Mouse (Mus musculus): ENCODE data around the gene Bean1. TPM values are rescaled to one million over a fixed set of nuclear protein-coding genes. Genes with fewer than 3 reads are reported as not detected.

The Bean1 gene
- polyA plus RNA-seq, 1 experiment from 2014 or later, result 4.3 TPM

DNA sequence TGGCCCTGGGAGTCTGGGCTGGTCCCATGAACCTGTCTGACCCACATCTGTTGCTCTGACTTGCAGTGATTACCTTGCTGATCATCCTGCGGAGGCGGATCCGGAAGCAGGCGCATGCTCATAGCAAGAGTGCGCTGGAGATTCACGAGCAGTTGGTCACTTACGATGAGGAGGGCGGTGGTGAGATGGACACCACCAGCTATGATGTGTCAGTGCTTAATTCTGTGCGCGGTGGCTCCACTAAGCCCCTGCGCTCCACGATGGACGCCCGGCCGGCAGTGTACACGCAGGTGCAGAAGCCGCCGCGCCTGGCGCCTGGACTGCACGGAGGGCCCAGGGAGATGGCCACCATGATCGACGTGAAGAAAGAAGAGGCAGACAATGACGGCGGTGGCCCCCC, 27.8 kb upstream of the Bean1 start:
- Histone ChIP-seq H3K9me3 (no peaks in the 10 kb centered on the region), H3K27me3 (replicated peaks) (no peaks in the 10 kb centered on the region), H3K27ac (no peak overlapping the region)

DNA sequence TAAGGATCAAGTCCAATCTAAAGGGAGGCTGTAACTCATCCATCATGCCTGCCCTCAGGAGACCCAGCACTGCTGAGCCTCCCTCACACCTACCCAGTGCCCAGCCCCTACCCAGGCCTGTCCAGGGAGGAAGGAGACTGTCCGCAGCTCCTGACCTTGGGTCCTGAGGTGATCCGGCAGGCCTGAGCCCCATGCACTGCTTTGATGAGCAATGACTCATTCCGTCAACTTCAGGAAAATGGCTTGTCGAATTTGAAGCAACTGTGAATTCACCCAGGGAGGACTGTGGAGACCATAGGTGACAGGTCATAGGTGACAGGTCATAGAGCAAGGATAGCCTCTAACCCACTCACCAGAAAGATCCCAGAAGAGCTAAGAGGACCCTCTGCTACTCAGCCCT, 26.9 kb upstream of the Bean1 start:
- Histone ChIP-seq H3K9me3 (no peaks in the 10 kb centered on the region), H3K9ac (no peak overlapping the region), H3K27ac (no peak overlapping the region), H3K36me3 (no peaks in the 10 kb centered on the region), H3K4me3 (no peak overlapping the region), H3K27me3 (replicated peaks) (no peaks in the 10 kb centered on the region), H3K4me1 (no peaks in the 10 kb centered on the region), H3K4me2 (replicated peaks) (no peak overlapping the region)
- ATAC-seq (ENCODE audit: low FRiP score, low read depth), result no peak
- WGBS, result 83% methylated on average over 4 of the region's 4 CpGs

More for the DNA sequence above, 27.8 kb upstream of the Bean1 start:
- H3K4me1 ChIP-seq, result no peaks in the 10 kb centered on the region
- 91% methylated on average over 25 of the region's 25 CpGs for WGBS
- no peaks in the 10 kb centered on the region for H3K36me3 ChIP-seq
- no peak overlapping the region for H3K4me2 ChIP-seq (replicated peaks)
- no peak for ATAC-seq (ENCODE audit: low FRiP score, low read depth)
- no peak overlapping the region for H3K9ac ChIP-seq
- no peak overlapping the region for H3K4me3 ChIP-seq

DNA sequence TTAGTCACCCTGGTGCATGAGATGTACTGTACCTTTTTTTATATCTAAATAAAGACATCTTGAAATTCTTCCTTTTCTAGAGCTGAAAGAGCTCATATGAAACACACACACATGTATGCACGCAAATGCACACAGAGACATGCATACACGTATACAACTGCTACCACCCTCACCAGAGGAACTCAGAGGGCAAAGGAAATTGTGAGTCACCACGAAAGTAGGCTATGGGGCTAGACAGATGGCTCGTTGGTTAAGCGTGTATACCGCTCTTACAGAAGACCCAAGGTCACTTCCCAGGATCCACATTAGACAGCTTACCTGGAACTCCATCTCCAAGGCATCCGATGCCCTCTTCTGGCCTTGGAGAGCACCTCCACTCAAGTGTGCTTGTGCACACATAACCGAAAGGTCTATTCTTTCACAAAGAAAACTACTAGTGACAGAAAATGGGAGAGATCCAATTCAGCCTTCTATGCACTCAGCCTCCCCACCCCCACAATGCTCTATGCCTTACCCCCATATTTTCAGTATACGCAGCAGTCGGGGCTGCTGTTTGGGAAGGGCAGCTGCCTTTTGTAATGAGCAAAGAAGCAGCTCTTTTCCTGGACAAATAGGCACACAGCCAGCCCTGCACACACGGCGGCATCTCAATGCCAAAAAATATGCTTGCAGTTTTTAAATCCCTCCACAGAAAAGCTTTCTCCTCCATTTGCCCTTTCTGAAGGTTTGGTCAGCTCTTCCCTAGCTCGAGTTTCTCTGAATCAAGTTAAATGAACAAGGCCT, 25.6 kb upstream of the Bean1 start:
- H3K9me3 ChIP-seq, result no peaks in the 10 kb centered on the region
- H3K9ac ChIP-seq, result no peak overlapping the region
- 84% methylated on average over 13 of the region's 13 CpGs for WGBS
- H3K4me3 ChIP-seq, result no peak overlapping the region
- H3K4me1 ChIP-seq, result no peaks in the 10 kb centered on the region
- no peaks in the 10 kb centered on the region for H3K27me3 ChIP-seq (replicated peaks)
- H3K27ac ChIP-seq, result no peak overlapping the region
- H3K4me2 ChIP-seq (replicated peaks), result no peak overlapping the region
- H3K36me3 ChIP-seq, result no peaks in the 10 kb centered on the region
- ATAC-seq (ENCODE audit: low FRiP score, low read depth), result no peak

DNA sequence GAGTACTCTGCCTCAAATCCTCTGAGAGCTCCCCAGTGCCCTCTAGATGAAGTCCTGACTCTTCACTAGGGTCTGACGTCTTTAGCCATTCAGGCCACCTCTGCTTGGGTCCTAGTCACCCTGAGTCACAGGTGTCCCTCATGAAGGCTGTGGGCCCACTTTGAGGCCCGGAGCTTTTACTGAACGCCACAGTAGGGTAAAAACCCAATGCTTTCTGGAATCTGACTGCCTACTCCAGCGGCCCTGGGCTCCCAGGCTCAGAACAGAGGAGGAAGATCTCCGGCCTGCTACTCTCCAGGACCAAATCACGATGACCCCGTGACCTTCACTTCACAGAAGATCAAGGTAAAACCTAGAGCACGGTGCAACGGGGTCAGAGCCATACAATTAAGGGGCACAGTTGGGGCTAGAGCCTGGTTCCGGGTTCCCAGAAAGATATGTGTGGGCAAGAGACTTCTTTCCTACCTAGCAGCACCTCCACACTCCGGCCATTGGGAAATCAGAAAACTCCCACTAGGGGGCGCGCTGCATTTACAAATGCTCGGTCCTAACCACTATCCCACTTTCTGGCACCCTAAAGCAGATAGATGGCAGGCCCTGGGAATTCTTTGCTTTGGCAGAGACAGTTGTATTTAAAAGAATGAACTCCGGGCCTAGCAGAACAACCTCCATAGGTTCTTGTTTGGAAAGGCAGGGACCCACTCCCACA, 24.1 kb upstream of the Bean1 start:
- no peak overlapping the region for H3K9ac ChIP-seq
- WGBS, result 31% methylated on average over 15 of the region's 15 CpGs
- H3K4me2 ChIP-seq (replicated peaks), result no peak overlapping the region
- H3K4me1 ChIP-seq, result no peaks in the 10 kb centered on the region
- H3K27me3 ChIP-seq (replicated peaks), result no peaks in the 10 kb centered on the region
- peak; percentile 85 for ATAC-seq (ENCODE audit: low FRiP score, low read depth)
- H3K27ac ChIP-seq, result no peak overlapping the region
- H3K36me3 ChIP-seq, result no peaks in the 10 kb centered on the region
- no peak overlapping the region for H3K4me3 ChIP-seq
- H3K9me3 ChIP-seq, result no peaks in the 10 kb centered on the region

DNA sequence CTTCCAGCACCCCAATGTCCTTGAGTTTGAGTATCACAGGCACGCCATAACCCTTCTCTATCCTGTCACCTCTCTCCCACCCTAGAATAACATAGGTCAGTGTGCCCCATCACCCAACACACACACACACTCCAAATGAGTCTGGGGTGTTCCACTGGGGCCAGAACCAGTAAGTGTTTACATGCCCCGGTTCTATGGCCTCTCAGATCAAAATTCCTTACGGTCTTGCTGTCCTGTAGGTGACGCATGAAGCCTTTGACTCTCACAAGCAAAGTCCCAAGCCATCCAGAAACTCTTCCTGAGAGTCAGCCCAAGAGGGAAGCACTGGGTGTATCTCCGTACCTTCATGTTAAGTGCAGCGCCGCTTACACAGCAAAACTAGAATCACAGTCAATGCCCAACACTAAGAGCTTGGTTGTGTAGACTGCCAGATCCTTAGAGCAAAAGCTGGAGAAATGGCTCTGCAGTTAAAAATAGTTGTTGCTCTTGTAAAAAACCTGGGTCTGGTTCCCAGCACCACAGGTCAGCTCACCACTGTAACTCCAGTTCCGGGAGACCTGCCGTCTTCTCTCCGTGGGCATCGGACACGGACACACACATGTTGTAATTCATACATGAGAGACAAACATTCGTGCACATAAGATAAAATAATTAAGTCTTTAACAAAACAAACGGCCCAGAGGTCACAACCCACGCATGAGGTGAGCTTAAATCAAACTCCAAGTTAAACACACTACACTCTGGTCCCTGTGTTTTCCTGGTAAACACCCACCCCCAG, 23.3 kb upstream of the Bean1 start:
- WGBS, result 86% methylated on average over 15 of the region's 15 CpGs
- Histone ChIP-seq H3K9me3 (no peaks in the 10 kb centered on the region), H3K4me1 (no peaks in the 10 kb centered on the region), H3K27ac (no peak overlapping the region), H3K4me3 (no peak overlapping the region), H3K9ac (no peak overlapping the region), H3K4me2 (replicated peaks) (no peak overlapping the region), H3K27me3 (replicated peaks) (no peaks in the 10 kb centered on the region), H3K36me3 (no peaks in the 10 kb centered on the region)
- ATAC-seq (ENCODE audit: low FRiP score, low read depth), result peak; percentile 34; the same call in 1 of the 2 replicates

DNA sequence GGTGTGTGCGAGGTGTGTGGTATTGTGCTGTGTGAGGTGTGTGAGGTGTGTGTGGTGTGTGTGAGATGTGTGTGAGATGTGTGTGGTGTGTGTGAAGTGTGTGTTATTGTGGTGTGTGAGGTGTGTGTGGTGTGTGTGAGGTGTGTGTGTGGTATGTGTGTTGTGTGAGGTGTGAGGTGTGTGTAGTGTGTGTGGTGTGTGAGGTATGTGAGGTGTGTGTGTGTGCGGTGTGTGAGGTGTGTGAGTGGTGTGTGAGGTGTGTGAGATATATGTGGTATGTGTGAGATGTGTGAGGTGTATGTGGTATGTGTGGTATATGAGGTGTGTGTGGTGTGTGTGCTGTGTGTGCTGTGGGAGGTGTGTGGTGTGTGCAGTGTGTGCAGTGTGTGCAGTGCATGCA, 22.3 kb upstream of the Bean1 start:
- no peaks in the 10 kb centered on the region for H3K36me3 ChIP-seq
- no peak overlapping the region for H3K27ac ChIP-seq
- H3K9ac ChIP-seq, result no peak overlapping the region
- no peaks in the 10 kb centered on the region for H3K9me3 ChIP-seq
- H3K4me2 ChIP-seq (replicated peaks), result no peak overlapping the region
- no peaks in the 10 kb centered on the region for H3K27me3 ChIP-seq (replicated peaks)
- ATAC-seq (ENCODE audit: low FRiP score, low read depth), result no peak
- H3K4me1 ChIP-seq, result no peaks in the 10 kb centered on the region
- 93% methylated on average over 2 of the region's 2 CpGs for WGBS
- H3K4me3 ChIP-seq, result no peak overlapping the region

DNA sequence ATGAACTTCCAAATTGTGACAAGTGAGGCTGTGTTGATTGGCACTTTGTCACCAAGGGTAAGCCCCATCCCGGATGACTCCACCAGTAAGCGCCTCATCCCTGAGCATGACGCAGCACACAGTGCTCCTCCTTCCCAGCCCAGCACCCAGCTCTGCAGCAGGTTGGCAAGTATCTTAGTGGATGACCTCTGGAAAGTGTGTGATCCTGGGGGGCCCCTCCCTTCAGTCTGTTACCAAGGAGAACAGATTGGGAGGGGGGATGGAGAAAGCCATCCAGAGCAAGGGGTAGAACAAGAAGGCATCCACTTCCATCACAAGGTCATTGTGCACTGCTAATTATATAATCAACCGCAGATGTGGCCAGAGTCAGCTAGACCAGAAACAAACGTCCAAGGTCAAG, 9.5 kb upstream of the Bean1 start:
- ATAC-seq (ENCODE audit: low FRiP score, low read depth), result no peak
- H3K9ac ChIP-seq, result no peak overlapping the region
- H3K27me3 ChIP-seq (replicated peaks), result no peaks in the 10 kb centered on the region
- no peaks in the 10 kb centered on the region for H3K4me1 ChIP-seq
- no peak overlapping the region for H3K4me2 ChIP-seq (replicated peaks)
- H3K9me3 ChIP-seq, result no peaks in the 10 kb centered on the region
- no peak overlapping the region for H3K27ac ChIP-seq
- WGBS, result 76% methylated on average over 5 of the region's 5 CpGs
- H3K4me3 ChIP-seq, result no peak overlapping the region
- H3K36me3 ChIP-seq, result no peaks in the 10 kb centered on the region

DNA sequence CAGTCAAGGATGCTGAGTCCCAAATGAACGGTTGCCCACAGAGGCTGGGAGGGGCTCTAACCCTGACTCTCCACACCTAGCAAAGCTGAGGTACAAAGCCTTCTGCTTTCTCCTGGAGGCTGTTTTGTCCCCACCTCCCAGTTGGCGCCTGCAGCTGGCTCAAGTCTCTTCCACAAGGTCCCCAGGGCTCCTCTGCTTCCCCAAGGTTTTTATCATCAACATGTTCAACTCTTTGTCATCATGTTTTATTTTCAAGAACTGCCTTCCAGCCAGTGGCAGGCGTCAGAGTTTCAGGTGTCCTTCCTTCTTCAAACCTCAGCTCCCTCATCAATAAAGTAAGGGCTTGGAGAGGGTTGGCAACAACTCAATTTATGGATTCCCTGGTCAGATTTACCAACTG, 781 bp upstream of the Bean1 start:
- peaks cover 40% of the 10 kb centered on the region for H3K27me3 ChIP-seq (replicated peaks)
- H3K9me3 ChIP-seq, result no peaks in the 10 kb centered on the region
- H3K4me1 ChIP-seq, result peaks cover 5% of the 10 kb centered on the region
- H3K9ac ChIP-seq, result no peak overlapping the region
- no peak overlapping the region for H3K27ac ChIP-seq
- no peak overlapping the region for H3K4me3 ChIP-seq
- no peak for ATAC-seq (ENCODE audit: low FRiP score, low read depth)
- no peak overlapping the region for H3K4me2 ChIP-seq (replicated peaks)
- no peaks in the 10 kb centered on the region for H3K36me3 ChIP-seq
- WGBS, result 80% methylated on average over 3 of the region's 3 CpGs

DNA sequence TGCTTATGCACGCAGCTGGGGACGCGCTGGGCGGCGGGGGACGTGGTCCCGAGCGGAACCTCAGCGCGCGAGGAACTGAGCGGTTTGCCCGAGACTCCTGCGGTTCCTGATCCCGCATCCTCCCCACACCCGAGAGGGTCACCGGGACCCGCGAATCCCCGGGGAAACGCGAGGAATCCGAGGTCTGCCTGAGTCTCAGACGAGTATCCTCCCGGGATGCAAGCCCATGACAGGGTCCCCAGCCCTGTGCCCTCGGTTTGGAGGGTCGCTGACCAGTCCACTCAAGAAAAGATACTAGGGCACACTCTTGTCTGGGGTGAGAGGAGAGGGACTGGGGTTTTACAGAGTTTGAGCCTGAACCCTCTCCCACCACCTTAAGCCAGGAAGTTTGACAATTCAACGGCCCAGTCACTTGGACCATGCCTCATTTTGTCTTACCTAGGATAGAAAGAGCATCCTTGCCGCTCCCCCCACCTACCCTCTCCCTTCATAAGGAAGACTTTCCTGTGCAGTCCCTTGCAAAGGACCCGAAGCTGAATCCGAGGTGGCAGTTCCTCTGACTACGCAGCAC, 893 bp downstream of the Bean1 start:
- no peak; the same call in 1 of the 2 replicates for ATAC-seq (ENCODE audit: low FRiP score, low read depth)
- H3K4me2 ChIP-seq (replicated peaks), result peak overlapping the region; percentile 96
- H3K4me3 ChIP-seq, result peak overlapping the region; percentile 67
- H3K27me3 ChIP-seq (replicated peaks), result peaks cover 40% of the 10 kb centered on the region
- H3K36me3 ChIP-seq, result no peaks in the 10 kb centered on the region
- no peak overlapping the region for H3K27ac ChIP-seq
- no peaks in the 10 kb centered on the region for H3K9me3 ChIP-seq
- H3K9ac ChIP-seq, result peak overlapping the region; percentile 85
- peaks cover 5% of the 10 kb centered on the region for H3K4me1 ChIP-seq
- 4% methylated on average over 32 of the region's 32 CpGs for WGBS

DNA sequence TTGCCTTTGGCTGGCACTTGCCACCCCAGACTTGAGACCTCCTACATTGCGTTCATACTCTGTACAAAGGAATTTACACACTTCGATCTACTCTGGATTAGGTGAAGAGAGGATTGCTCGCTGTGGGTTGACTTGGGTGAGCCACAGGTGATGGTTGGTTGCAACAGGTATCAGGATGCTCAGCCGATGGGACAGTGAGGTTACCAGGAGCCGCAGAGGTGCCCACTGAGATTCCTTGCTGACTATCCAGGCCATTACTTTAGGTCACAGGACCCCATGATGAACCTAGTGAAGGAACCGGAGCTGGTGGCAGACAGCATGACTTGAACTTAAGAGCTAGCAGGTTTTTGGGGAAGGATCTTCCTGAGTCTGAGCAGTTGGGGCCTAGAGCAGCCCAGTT, 2.2 kb downstream of the Bean1 start:
- H3K4me1 ChIP-seq, result peaks cover 5% of the 10 kb centered on the region
- no peak overlapping the region for H3K4me2 ChIP-seq (replicated peaks)
- peaks cover 40% of the 10 kb centered on the region for H3K27me3 ChIP-seq (replicated peaks)
- H3K9ac ChIP-seq, result no peak overlapping the region
- ATAC-seq (ENCODE audit: low FRiP score, low read depth), result no peak
- no peak overlapping the region for H3K4me3 ChIP-seq
- no peaks in the 10 kb centered on the region for H3K36me3 ChIP-seq
- no peaks in the 10 kb centered on the region for H3K9me3 ChIP-seq
- 90% methylated on average over 6 of the region's 6 CpGs for WGBS
- H3K27ac ChIP-seq, result no peak overlapping the region

DNA sequence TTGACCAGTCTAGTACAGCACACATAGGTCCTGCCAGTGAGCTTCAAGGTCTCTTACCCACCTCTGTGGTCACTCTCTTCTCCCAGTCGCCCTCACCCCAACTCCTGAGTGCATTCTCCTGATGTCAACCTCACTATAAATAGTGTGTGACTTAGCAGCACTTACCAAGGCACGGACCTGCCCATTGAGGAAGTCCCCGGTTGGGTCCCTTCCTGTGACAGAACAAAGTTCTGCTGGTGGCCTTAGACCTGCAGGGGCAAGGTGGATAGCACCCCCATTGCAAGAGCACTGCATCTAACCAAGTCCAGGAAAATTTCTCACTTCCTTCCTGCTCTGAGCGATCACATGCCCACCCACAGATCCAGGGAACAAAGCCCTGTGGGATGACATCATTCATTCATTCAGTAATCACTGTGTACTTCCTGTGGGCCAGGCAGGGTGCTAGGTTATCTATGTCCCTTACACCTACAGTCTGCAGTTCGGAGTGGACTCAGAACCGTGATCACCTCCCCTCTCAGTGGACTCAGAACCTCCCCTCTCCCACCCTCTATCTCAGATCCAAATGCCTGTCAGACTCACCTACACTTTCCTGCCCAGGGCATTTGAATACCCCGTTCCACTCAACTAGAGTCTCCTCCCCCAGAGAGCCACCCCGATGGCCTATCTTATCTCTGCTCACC, 5.7 kb downstream of the Bean1 start:
- H3K9ac ChIP-seq, result no peak overlapping the region
- 81% methylated on average over 8 of the region's 8 CpGs for WGBS
- peaks cover 8% of the 10 kb centered on the region; the same call in 1 of the 2 replicates for H3K4me1 ChIP-seq
- no peaks in the 10 kb centered on the region for H3K9me3 ChIP-seq
- ATAC-seq (ENCODE audit: low FRiP score, low read depth), result no peak
- peaks cover 29% of the 10 kb centered on the region for H3K27me3 ChIP-seq (replicated peaks)
- no peak overlapping the region for H3K4me2 ChIP-seq (replicated peaks)
- no peak overlapping the region for H3K27ac ChIP-seq
- no peaks in the 10 kb centered on the region for H3K36me3 ChIP-seq
- no peak overlapping the region for H3K4me3 ChIP-seq

All from neural tube, embryonic 12.5 days (tissue).